Mouse (Mus musculus) ES-CJ7 (cell line): Measurements from ENCODE around the gene Igf1r.

ENCODE experiments used
- DNase-seq: peaks from one replicate; pipeline ENCODE4 v3.0.0; 2011; ENCODE audit warnings: low read depth, low spot score

Gene Igf1r

DNA sequence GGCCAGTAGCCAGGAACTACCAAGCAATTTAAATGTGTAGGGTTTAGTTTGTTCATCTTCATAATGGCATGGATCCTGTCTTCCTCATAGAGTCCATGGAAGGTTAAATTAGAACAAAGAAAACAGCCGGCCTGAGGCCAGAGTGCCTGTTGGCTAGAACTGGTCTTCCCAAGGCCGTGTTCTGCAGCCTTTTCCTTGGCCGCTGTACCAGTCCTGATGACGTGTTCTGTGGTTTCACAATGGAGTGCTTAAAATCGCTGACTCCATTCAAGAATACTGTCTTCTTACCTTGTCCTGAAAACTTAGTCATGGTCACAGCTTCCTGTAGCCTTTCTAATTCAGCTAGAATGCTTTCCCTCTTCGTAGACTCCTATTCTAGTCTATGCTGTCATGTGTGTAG lies 53.9 kb downstream of the Igf1r start:
- DNase-seq, result no peak

DNA sequence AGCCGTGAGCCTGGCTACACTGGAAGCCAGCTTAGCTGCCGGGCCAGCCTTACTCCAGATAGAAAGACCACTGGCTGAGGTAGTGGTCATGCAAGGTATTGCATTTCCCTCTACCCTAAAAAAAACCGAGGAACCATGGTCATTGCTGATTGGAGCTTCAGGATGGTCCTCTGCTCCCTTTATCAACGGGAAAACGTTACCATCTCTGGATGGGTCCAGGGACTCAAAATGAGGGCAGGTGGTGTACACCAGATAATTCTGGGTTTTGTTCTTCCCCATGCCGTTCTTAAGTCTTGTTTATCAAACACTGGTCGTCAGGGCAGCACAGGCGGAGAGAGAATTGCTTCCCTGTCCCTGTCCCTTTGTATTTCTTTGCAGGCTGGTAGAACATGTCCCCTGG lies 57.0 kb downstream of the Igf1r start:
- peak; percentile 32 for DNase-seq

DNA sequence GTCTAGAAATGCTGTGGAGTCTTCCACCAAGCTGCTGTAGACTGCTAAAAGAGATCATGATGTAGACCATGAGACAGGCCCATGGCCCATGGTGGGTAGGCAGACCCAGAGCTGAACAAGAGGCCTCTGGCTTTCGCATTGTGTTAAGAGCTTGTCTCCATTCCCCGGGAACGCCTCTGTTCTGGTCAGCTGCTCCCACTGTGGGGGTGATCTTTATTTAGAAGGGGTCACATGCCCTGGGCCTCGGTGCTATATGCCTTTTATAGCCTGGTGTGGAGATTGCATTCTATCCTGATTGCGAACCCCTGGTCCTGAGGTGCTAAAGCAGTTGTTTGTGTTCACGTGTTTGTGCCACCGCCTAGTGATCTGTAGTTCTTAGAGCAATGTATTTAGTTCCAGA lies 57.5 kb downstream of the Igf1r start:
- DNase-seq, result no peak

DNA sequence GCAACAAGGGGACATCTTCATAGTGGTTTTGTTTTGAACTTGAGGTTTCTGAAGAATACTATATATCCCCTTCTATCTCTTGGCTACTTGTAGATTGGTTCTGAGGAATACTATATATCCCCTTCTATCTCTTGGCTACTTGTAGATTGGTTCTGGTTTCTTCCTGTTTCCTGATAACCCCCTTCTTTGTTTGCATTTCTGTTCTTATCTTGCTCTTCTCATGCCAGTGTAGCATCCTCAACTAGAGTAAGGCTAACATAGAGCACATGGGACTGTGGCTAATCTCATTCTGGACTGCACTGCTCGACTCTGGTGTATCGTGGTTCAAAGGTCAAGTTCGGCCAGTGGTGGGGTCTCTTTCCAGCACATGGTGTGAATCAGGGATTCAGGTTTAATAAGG lies 58.2 kb downstream of the Igf1r start:
- DNase-seq, result no peak

DNA sequence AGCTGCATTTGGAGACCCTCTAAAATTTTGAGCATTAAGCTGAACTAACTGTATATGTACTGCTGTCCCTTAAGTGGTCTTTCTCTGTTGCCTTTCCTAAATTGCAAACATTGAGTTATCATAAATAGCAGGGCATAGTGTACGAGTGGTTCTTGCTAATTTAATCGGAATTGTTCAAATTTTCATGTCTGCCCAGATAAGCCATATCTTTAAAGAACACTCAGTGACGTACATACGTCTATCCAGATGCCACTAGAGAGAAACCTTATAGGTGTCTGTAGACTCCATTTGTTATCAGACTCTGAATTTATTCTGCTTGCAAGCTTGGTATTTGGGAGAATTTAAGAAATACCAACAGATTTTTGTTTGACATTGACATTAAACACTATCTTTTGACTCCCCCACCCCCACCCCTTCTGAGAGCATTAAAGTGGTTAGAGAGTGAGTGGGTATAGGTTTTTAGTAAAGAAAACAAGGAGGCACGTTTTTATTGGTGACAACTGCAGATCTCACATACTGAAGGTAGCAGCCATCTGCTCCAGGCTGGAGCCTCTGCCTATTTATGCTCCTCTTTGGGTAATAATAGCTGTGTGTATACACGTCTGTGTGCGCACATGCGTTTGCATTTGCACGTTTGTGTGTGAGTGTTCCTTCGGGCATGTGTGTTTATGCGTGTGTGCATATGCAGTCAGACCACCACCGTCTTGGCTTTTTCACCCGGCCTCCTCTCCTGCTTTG lies 58.9 kb downstream of the Igf1r start:
- DNase-seq, result no peak

DNA sequence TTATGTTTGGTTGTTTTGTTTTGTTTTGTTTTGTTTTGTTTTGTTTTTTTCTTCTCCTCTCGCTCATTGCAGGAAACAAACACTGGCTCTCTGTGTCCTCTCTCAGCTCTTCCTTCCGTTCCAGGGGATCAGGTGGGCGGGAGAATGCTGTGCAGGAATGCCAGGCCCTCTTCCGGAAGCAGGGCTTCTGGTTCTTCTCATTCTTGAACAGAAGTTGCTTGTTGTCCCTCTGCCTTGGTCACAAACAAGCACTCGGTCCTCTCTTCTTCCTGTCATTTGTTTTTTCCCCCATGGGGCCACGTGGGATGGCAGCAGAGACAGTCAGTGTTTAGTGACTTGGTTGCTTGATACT lies 59.5 kb downstream of the Igf1r start:
- no peak for DNase-seq

DNA sequence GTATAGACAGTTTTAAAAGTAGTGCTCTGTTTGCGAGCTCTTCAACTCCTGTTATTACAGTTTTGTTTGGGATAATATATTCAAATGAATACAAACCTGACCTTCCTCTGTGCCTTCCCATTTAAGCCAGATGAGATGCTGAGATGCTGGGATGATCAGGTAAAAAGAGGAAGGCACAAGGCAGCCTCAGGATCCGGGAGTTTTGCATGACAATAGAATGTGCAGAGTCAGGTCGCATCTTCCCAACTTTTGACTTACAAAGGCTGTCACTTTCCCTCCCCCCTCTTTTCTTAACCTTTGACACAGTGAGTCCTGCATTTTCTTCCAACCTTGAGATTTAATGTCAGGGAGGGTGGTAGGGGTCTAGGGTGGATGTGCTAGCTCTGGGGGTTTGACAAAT lies 61.9 kb downstream of the Igf1r start:
- peak; percentile 89 for DNase-seq

DNA sequence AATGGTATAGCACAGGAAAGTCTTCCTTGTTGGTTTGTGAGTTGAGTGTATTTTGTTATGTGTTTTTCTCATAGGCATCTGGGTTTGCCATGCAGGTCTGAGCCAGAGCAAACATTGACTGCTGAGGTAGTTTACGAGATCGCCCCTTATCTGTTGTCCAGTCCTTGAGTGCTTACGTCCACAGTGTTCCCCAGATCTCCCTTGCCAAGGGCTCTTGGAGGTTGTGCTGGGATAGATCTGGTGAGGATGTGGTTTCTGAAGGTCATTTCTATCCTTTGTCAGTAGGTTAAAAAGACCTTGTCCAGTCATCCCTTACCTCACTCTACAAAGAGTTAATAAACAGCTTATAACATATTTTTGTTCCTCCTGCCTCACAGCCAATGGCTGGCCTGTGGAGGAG lies 62.8 kb downstream of the Igf1r start:
- DNase-seq, result no peak

DNA sequence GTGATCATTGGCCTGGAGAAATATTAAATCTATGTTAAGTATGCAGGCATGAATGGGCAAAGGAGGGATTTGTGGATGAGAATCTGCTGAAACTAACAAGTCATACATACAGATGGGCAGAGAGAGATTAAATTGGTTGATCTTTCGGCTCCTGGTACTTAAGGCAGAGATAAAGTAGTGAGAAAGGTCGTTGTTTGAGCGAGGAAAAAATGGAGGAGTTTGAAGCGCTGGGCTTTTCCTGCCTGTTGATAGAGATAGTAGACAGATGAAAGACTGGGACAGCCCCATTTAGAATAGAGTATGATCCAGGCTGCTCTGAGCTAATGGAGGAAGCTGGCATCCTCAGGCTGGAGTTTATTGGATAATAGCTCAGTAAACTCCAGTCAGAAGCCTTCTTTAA lies 65.4 kb downstream of the Igf1r start:
- DNase-seq, result no peak

DNA sequence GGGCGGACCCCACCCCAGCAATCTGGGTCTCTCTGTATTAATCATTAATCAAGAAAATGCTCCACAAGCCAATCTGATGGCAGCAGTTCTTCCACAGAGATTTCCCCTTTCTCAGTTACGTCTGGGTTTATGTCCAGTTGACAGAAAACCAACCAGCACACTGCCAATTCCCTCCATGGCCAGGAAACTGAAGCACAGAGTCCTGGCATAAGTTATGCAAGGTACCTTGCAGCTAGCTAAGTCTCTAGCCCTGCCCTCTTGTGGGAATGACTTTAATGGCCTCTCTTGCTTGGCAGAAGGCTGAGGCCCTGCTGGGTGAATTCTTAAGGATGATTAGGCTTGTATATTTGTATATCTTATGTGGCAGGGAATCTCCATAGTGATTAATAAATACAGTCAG lies 67.9 kb downstream of the Igf1r start:
- DNase-seq, result no peak

DNA sequence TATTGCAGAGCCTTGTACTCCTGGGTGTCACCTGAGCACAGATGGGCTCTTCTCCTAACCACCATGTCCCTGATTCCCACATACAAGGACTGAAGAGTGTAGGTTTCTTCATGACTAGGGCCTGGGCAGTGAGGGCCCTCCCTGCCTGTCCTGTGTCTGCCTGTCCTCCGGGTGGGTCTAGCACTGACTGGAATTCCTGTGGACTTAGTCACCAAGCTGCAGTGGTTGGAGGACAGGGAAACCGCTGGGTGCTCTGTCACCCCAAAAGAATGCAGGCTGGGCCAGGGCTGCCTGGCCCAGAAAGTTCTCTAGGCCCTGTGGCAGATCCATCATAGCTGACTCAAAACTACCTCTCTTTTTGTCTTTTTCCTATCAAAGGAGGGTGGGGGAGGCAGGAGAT lies 69.1 kb downstream of the Igf1r start:
- DNase-seq, result no peak

DNA sequence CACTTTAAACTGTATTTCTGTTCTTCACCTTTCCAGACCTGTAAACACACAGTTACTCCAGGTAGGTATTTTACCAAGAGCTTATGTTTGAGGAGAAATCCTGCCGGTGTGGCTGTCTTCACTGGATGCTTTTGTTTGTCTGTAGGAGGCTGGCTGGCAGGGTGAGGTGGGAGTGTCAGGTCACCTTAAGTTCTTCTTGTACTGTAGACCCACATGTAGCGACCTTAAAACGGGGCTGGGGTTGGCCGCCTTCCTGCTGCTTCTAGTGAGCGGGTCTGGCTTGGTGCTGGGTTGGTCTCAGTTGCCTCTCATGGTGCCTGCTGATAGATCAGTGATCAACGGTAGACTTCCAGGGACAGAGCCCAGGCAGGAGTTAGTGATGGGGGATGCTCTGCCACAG lies 69.6 kb downstream of the Igf1r start:
- DNase-seq, result no peak

DNA sequence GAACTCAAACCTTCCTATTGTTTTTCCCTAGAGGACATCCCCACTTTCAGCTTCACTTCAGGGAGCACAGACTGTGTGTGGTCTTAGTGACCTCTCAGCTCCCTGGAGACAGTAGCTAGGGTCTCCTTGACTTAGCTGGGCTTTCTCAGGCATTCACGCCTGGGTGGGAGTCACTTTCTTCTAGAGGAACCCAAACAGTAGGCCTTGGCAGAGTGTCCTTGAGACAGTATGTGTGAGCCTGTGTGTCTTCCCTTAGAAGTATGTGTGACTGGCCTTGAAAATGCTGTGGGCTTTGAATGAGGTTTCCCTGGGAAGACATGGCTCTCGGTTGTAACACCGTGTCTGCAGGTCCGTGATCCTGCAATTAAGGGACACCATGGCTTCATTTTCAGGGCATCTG lies 71.3 kb downstream of the Igf1r start:
- DNase-seq, result peak; percentile 13

DNA sequence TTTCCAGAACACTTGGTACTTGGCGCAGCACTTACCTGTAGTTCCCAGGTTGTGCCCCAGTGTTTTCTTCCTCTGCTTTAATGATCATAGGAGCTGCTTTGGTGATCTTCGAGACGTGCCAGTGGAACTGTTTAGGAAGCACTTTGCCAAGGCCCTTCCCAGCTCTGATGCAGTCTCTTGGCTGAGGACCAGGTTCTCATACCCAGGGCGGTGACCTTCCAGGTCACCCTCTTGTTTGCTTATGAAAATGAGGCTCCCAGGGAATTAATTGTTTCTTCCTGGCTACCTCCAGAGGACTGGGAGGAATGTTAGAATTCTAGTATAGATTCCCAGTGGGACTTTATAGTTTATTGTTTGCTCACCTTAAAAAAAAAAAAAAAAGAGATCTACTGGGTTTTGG lies 72.0 kb downstream of the Igf1r start:
- DNase-seq, result no peak

DNA sequence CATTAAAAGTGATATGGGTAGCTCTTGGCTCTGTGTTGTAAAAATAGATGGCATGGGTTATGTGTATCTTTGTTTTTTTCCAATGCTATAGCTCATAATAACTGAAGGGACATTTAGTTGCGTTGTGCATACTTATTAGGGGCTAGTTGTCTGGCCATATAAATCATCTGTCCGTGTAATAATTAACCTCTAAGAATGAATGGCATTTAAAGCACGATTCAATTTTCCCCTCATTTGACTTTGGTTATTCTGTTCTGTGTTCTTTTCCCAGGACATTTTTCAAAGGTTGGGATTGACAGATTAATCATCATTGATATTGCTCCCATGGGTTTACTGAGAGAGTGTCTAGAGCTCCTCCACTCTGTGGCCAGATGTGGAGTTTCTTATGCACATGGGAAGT lies 72.8 kb downstream of the Igf1r start:
- DNase-seq, result no peak

DNA sequence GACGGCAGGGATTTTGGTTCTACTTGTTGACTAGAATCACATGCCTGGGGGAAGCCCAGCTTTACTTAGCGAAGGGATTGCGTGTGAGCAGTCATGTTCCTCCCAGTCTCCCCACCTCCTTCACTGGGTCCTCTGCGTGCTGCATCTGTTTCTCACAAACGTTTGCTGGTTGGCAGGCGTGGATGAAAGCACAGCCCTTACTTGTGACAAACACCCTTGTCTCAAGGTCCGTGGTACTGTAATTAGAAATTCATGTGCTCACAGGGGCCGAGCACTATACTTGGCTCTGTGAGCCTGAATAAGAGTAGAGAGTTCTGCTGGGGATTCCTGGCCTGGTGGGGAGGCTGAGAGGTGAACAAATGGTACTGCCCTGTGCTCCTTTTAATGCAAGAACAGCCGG lies 73.4 kb downstream of the Igf1r start:
- no peak for DNase-seq

DNA sequence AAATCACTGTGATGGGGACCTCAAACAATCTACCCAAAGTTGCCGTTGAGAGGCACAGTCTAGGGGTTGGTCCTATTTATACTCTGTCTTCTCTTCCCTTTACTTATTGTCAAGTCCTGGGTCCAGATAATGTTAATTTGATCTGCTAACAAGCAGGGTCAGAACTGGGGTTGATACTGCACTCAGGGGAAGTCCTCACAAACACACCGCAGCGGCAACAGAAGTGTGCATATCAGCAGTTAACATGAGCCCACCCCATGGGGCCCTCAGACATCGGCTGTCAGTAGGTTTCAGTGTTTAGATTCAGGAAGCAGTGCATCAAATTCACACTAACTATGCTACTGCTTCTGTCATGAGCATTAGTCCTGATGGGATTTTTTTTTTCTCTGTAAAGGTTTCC lies 75.5 kb downstream of the Igf1r start:
- no peak for DNase-seq

DNA sequence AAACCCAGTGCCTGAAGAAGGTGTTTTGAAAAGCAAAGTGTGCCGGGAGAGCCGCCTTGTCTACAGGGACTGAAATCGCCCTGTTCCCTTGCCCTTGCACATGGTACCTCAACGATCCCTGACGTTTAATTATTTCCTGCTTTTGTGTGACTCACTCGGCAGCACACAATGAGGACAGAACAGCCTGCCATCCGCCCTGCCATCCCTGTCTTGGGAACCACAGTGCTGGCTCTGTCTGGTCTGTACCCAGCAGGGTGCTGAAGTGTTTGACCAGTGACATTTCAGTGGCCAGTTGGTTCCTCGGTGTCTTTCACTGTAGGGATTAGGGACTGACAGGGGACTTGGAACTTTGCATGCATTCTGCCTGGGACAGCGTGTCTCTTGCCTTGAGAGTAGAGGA lies 78.2 kb downstream of the Igf1r start:
- no peak for DNase-seq

DNA sequence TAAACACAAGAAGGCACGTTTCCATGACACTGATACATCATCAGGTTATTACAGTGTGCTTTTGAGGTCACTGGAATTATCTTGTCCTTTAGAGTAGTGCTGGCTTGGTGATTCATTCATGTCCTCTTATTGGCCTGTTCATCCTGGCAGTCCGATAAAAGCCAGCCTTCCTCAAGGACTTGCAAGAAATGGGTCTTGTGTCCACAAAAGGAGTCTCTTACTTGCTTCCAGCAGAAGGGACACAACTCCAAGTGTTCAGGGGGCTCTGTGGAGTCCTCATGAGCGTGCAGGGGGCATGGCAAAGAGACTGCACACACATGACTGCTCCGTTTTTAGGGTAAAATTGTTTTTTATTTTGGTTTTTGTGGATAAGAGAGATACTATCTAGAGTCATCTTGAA lies 83.9 kb downstream of the Igf1r start:
- DNase-seq, result no peak

DNA sequence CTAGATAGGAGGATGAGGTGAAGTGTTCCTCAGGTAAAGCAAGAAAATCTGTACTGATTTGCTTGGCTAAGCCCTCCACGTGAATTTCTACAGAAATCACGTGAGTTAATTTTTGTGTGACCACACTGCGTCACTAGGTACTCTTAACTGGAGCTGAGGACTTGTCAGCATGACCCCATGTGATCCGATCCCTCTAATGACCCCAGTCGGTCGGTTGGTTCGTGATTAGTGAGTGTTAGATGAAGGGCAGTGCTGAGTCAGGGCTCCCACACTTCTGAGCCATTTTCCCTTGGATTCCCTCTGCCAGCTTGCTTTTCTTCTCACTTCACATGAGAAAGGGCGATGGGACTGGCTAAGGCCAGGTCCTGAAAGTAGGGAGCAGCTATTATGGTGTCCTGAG lies 86.2 kb downstream of the Igf1r start:
- DNase-seq, result no peak

DNA sequence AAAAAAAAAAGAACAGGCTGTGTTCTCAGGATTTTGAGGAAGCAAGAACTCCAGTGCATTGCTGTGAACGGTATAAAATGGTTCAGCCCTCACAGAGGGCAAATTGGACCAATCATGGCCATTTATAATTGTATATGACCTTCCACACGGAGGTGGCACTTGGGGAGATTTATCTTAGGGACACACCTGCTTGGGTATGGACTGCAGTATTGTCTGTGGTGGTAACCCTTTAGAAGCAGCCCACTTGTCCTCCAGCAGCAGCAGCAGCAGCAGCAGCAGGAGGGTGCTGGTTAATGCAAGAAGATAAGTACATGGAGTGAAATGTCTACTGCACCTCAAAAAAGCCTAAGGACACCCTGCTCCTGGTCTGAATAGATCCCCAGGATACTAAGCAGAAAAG lies 86.9 kb downstream of the Igf1r start:
- no peak for DNase-seq

DNA sequence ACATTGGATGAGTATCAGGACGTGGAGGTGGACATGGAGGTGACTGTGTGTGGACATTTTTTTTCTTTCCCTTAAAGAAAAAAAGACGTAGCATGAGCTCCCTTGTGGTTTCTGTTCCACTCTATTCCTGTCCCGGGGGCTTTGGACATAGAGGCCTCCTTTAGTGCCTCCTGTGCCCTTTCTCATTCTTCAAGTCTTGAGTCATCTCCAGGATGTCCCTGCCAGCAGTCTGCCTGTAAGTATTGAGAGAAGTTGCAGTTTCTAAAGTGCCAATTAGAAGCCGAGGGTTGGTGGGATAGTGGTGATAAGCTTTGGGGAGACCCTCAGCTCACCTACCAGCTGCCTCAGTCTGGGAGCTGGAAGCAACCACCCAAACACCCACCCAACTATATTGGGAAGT lies 92.0 kb downstream of the Igf1r start:
- DNase-seq, result no peak

DNA sequence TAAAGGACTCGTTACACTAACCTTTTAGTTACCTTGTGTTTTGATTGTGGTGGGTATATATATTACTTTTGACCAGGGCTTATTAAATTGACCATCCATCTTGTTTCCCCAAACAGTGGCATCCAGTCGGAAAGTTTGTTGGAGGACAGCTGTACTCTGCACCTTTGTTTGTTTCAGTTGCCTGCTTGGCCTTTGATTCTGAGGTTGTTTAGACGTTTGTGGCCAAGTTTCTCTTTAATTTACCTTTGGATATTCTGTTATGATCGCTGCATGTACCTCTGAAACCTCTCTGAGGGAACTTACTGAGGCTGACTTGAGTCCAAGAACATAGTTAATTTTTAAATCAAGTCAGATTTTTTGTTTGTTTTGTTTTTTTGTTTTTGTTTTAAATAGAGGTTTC lies 94.5 kb downstream of the Igf1r start:
- no peak for DNase-seq

DNA sequence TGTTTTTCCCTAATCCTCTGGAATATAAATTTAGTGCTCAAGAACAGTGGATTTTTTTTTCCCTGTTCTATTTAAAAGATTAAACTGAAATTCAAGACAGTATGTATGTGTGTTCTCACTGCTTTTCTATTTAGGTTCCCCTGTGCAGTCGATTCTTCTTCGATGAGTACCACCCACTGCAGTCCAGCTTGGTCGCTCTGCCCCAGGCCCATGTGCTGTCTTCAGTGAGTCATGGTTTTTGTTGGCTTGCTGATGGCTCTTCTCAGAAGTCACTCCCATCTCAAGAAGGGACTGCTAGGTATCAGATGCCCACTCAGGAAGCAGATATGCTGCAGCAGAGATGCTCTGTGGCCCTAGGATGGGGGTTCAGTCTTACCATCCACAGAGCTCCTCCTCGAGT lies 95.9 kb downstream of the Igf1r start:
- no peak for DNase-seq
